Mouse (Mus musculus): Measurements from ENCODE around the gene Cpped1. TPM values are rescaled to one million over a fixed set of nuclear protein-coding genes. Genes with fewer than 3 reads are reported as not detected.

Cpped1 gene
- polyA plus RNA-seq, 1 experiment from 2014 or later: 31.0 TPM

DNA sequence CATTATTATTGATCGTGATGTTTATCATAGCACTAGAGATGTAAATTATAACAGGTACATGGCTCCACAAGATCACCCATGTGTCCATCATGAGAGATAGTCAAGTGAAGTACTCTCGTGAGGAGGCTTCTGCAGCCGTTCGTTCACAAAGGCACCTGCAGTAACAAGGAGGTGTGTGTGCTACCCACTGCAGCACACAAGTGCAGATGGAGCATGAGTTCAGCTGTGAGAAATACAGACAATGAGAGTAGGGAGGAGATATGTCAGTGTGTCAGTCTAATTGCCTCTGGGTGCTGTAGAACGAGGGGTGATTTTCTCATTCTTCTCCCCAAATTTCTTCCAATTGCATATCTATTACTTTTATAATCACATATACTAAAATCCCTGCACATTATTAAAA, 63.9 kb downstream of the Cpped1 start:
- H3K9me3 ChIP-seq: no peaks in the 10 kb centered on the region; the same call in 1 of the 2 replicates
- H3K27me3 ChIP-seq (replicated peaks): no peaks in the 10 kb centered on the region
- WGBS: 87% methylated on average over 5 of the region's 5 CpGs
- H3K9ac ChIP-seq: no peak overlapping the region
- peaks cover 13% of the 10 kb centered on the region for H3K36me3 ChIP-seq
- no peak overlapping the region for H3K4me3 ChIP-seq
- no peak overlapping the region for H3K27ac ChIP-seq (replicated peaks)
- peaks cover 9% of the 10 kb centered on the region; the same call in 1 of the 2 replicates for H3K4me1 ChIP-seq
- no peak for ATAC-seq (ENCODE audit: extremely low read depth, insufficient number of reproducible peaks, low FRiP score, low TSS enrichment)
- H3K4me2 ChIP-seq: no peak overlapping the region

DNA sequence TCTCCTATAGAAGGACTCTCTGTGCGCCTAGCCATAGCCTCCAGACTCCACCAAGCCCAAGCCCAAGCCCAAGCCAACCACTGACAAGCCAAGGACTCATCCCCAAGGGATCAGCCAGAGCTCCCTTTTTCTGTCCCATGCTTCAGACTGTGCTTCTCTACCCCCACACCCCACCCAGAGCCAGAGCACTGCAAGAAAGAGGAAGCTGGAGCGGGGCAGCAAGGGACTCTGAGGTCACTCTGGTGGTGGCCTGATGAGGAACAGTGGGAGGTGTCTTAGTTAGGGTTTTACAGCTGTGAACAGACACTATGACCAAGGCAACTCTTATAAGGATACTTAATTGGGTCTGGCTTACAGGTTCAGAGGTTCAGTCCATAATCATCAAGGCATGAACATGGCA, 65.8 kb downstream of the Cpped1 start:
- Histone ChIP-seq H3K27me3 (replicated peaks) (no peaks in the 10 kb centered on the region), H3K36me3 (peaks cover 7% of the 10 kb centered on the region; the same call in 1 of the 2 replicates), H3K4me1 (peaks cover 9% of the 10 kb centered on the region; the same call in 1 of the 2 replicates), H3K4me2 (no peak overlapping the region), H3K9ac (no peak overlapping the region), H3K9me3 (no peaks in the 10 kb centered on the region), H3K4me3 (no peak overlapping the region), H3K27ac (replicated peaks) (no peak overlapping the region)
- 90% methylated on average over 2 of the region's 2 CpGs for whole genome bisulfite sequencing
- ATAC-seq (ENCODE audit: extremely low read depth, insufficient number of reproducible peaks, low FRiP score, low TSS enrichment): no peak

DNA sequence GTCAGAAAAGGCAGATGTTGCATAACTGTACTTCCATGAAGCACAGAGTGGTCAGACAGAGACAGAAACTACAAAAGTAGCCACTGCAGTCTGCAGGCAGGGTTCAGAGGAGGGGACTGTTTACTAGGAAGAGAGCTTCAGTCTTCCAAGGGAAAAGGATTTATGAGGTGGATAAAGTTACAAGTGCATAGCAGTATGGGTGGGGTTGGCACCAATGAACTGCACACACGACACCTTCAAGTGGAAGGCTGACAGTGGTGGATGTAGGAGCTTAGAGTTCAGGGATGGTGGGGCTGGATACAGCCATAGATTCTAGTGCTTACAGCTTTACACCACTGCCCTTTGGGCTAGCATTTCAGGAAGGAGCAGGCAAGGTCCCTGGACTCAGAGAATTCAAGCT, 75.8 kb downstream of the Cpped1 start:
- Histone ChIP-seq H3K36me3 (peaks cover under 1% of the 10 kb centered on the region; the same call in 1 of the 2 replicates), H3K4me2 (no peak overlapping the region), H3K4me1 (no peaks in the 10 kb centered on the region), H3K4me3 (no peak overlapping the region), H3K9ac (no peak overlapping the region), H3K27ac (replicated peaks) (no peak overlapping the region), H3K9me3 (no peaks in the 10 kb centered on the region), H3K27me3 (replicated peaks) (no peaks in the 10 kb centered on the region)
- ATAC-seq (ENCODE audit: extremely low read depth, insufficient number of reproducible peaks, low FRiP score, low TSS enrichment): no peak
- WGBS: 63% methylated on average over 1 of the region's 1 CpGs

GRCm38 (mm10) chr16:11828816-11829215, 80.4 kb downstream of the Cpped1 start:
- H3K4me2 ChIP-seq: no peak overlapping the region
- H3K4me1 ChIP-seq: no peaks in the 10 kb centered on the region
- no peaks in the 10 kb centered on the region for H3K27me3 ChIP-seq (replicated peaks)
- 88% methylated on average over 1 of the region's 1 CpGs for WGBS
- ATAC-seq (ENCODE audit: extremely low read depth, insufficient number of reproducible peaks, low FRiP score, low TSS enrichment): no peak
- H3K4me3 ChIP-seq: no peak overlapping the region
- H3K9me3 ChIP-seq: no peaks in the 10 kb centered on the region
- H3K27ac ChIP-seq (replicated peaks): no peak overlapping the region
- H3K36me3 ChIP-seq: peaks cover 19% of the 10 kb centered on the region
- H3K9ac ChIP-seq: no peak overlapping the region

DNA sequence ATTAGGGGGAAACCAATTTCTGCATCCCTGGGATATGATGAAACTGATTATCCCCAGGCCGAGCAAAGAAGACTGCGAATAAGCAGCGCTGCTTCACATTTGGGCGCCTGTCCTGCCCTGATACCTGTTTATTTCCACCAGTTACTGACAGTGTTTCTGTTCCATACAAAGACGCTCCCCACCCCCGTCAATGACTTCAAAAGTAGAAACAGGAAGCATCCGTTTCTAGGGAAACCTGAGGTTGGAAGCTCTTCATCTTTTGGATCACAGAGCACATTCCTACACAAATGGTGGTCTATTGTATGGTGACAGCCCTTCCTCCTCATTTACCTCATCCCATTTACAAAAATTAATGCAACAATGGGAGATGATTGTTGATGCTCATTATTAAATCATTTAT, 84.4 kb downstream of the Cpped1 start:
- 78% methylated on average over 7 of the region's 7 CpGs for WGBS
- H3K4me2 ChIP-seq: no peak overlapping the region
- no peak overlapping the region for H3K9ac ChIP-seq
- no peaks in the 10 kb centered on the region for H3K9me3 ChIP-seq
- peaks cover 25% of the 10 kb centered on the region for H3K36me3 ChIP-seq
- no peak overlapping the region for H3K27ac ChIP-seq (replicated peaks)
- ATAC-seq (ENCODE audit: extremely low read depth, insufficient number of reproducible peaks, low FRiP score, low TSS enrichment): no peak
- no peaks in the 10 kb centered on the region for H3K27me3 ChIP-seq (replicated peaks)
- H3K4me1 ChIP-seq: no peaks in the 10 kb centered on the region
- H3K4me3 ChIP-seq: no peak overlapping the region

GRCm38 (mm10) chr16:11824385-11824784, 84.9 kb downstream of the Cpped1 start:
- H3K36me3 ChIP-seq: peaks cover 28% of the 10 kb centered on the region
- H3K4me2 ChIP-seq: no peak overlapping the region
- 82% methylated on average over 8 of the region's 8 CpGs for WGBS
- H3K9ac ChIP-seq: no peak overlapping the region
- no peaks in the 10 kb centered on the region for H3K27me3 ChIP-seq (replicated peaks)
- no peak for ATAC-seq (ENCODE audit: extremely low read depth, insufficient number of reproducible peaks, low FRiP score, low TSS enrichment)
- no peak overlapping the region for H3K27ac ChIP-seq (replicated peaks)
- H3K4me1 ChIP-seq: no peaks in the 10 kb centered on the region
- no peak overlapping the region for H3K4me3 ChIP-seq
- H3K9me3 ChIP-seq: no peaks in the 10 kb centered on the region

DNA sequence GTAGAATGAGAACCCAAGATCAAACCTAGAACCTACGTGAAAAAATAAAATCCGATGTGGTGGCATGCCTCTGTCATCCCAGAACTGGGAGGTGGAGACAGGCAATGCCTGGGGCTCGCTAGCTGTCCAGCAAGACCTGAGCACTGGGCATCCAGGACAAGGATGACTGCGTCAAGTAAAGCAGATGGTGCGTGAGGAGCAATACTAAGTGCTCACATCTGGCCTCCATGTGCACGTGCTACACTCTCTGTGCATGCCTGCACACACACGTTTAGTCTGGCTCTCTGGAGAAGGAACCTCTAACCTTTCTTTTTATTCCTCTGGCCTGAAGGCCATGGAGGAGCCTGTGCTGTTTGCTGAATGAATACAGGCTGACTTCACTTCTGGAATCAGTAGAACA, 88.5 kb downstream of the Cpped1 start:
- no peaks in the 10 kb centered on the region for H3K27me3 ChIP-seq (replicated peaks)
- no peaks in the 10 kb centered on the region for H3K4me1 ChIP-seq
- H3K4me2 ChIP-seq: no peak overlapping the region
- H3K36me3 ChIP-seq: peaks cover 19% of the 10 kb centered on the region
- no peaks in the 10 kb centered on the region for H3K9me3 ChIP-seq
- no peak overlapping the region for H3K4me3 ChIP-seq
- H3K9ac ChIP-seq: no peak overlapping the region
- WGBS: 87% methylated on average over 7 of the region's 7 CpGs
- no peak overlapping the region for H3K27ac ChIP-seq (replicated peaks)
- ATAC-seq (ENCODE audit: extremely low read depth, insufficient number of reproducible peaks, low FRiP score, low TSS enrichment): no peak

- whole genome bisulfite sequencing: 80% methylated on average over 10 of the region's 10 CpGs
- no peak for ATAC-seq (ENCODE audit: extremely low read depth, insufficient number of reproducible peaks, low FRiP score, low TSS enrichment)
- Histone ChIP-seq H3K27ac (replicated peaks) (no peak overlapping the region), H3K9ac (no peak overlapping the region), H3K36me3 (peaks cover 15% of the 10 kb centered on the region), H3K4me1 (no peaks in the 10 kb centered on the region), H3K4me2 (no peak overlapping the region), H3K27me3 (replicated peaks) (no peaks in the 10 kb centered on the region), H3K4me3 (no peak overlapping the region), H3K9me3 (no peaks in the 10 kb centered on the region)
Observed at GRCm38 (mm10) chr16:11814935-11815650, 94.2 kb downstream of the Cpped1 start.

GRCm38 (mm10) chr16:11812119-11812518, 97.1 kb downstream of the Cpped1 start:
- ATAC-seq (ENCODE audit: extremely low read depth, insufficient number of reproducible peaks, low FRiP score, low TSS enrichment): no peak
- Histone ChIP-seq H3K9me3 (no peaks in the 10 kb centered on the region), H3K4me1 (no peaks in the 10 kb centered on the region), H3K27ac (replicated peaks) (no peak overlapping the region), H3K36me3 (peaks cover 4% of the 10 kb centered on the region), H3K9ac (no peak overlapping the region), H3K4me2 (no peak overlapping the region), H3K27me3 (replicated peaks) (no peaks in the 10 kb centered on the region), H3K4me3 (no peak overlapping the region)
- whole genome bisulfite sequencing: 72% methylated on average over 8 of the region's 8 CpGs

DNA sequence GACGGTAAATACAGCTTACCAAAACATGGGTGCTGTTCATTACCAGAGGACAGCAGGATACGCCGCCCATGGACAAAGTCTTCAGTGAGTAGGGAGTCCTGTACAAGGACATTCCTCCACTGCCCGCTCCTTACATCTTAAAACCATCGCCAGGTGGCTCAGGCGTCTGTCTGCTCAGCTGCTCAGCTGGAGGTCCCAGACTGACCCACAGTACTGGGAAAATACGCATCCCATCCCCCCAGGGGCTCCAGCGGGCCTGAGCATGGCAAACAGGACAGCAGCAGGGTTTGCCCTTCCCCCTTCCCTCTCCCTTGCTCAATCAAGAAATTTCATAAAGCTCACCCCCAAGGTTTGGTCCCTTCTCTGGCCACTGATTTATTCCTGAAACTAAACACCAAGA, 99.6 kb downstream of the Cpped1 start:
- Histone ChIP-seq H3K4me2 (no peak overlapping the region), H3K36me3 (peaks cover 5% of the 10 kb centered on the region), H3K9me3 (no peaks in the 10 kb centered on the region), H3K27me3 (replicated peaks) (no peaks in the 10 kb centered on the region), H3K4me1 (no peaks in the 10 kb centered on the region), H3K9ac (no peak overlapping the region), H3K27ac (replicated peaks) (no peak overlapping the region), H3K4me3 (no peak overlapping the region)
- no peak for ATAC-seq (ENCODE audit: extremely low read depth, insufficient number of reproducible peaks, low FRiP score, low TSS enrichment)
- WGBS: 54% methylated on average over 8 of the region's 8 CpGs

DNA sequence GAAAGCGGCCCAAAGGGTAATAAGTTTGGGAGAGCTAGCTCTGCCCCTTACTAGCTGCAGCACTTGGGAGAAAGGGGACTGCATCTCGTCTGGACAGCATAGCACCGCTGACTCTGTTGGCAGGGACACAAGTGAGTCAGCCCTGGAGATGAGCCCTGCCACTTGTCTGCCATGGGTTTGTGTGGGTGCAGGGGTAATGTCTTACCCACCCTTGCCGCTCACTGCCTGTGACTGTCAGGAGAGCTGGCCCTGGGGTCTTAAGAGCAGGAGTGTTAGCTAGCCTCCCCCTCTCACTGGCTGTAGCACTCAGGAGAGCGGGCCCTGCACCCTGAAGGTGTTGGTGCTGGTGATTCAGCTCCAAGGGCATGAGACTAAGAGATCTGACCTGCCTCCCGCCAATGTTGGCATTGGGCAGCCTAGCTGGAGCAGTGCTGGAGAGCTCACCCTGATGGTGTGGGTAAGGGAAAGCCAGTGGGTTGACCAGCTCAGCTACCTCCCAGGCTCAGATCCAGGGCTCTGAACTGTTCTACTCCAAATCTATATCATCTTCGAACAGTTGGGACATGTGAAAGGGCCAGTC, 107.2 kb downstream of the Cpped1 start:
- Histone ChIP-seq H3K36me3 (peaks cover 26% of the 10 kb centered on the region), H3K4me3 (no peak overlapping the region), H3K27ac (replicated peaks) (no peak overlapping the region), H3K4me2 (no peak overlapping the region), H3K9me3 (no peaks in the 10 kb centered on the region), H3K27me3 (replicated peaks) (no peaks in the 10 kb centered on the region), H3K4me1 (no peaks in the 10 kb centered on the region), H3K9ac (no peak overlapping the region)
- no peak for ATAC-seq (ENCODE audit: extremely low read depth, insufficient number of reproducible peaks, low FRiP score, low TSS enrichment)
- 86% methylated on average over 7 of the region's 7 CpGs for WGBS

Measured in heart, embryonic 13.5 days (tissue).